Mouse (Mus musculus): ENCODE results near the gene Zfp809. TPM values are rescaled to one million over a fixed set of nuclear protein-coding genes. Genes with fewer than 3 reads are reported as not detected.
"Not testable (repeated sequence)": the region's sequence is repeated elsewhere in the genome, so short reads cannot be mapped to it uniquely, and the experiment has no call there.

Gene Zfp809
- total RNA-seq (2021): 10 to 100 TPM; 21.4 to 21.8 TPM
- long read RNA-seq, experiment 1, partial matches to known transcripts: 0 of 10 reads
- long read RNA-seq, experiment 1, other reads (novel, unspliced or antisense): 3 of 10 reads
- long read RNA-seq, experiment 2, partial matches to known transcripts: 0 of 5 reads
- long read RNA-seq, experiment 2, other reads (novel, unspliced or antisense): 1 of 5 reads

- TF ChIP-seq CTCF (IDR thresholded peaks at IDR 0.05): peak; percentile 71
- DNase-seq (ENCODE audit: extremely low spot score in 1 of 2, low spot score in 2 of 2): peak; percentile 98 to 99
- H3K4me3 ChIP-seq: peak within 1 kb of the TSS; percentile 55
- H3K27ac ChIP-seq: peak within 1 kb of the TSS; percentile 91
- intact Hi-C loops (cut with DNase I): loop anchor here (2.0 kb wide), 2 partner anchors 69 to 183 kb away; partner anchors contain the start of gene Pigyl
Measured at GRCm38 (mm10) chr9:22225581-22226388, at the start of gene Zfp809. Gene Zfp809 (plus strand): TSS chr9:22225714.

- H3K4me3 ChIP-seq: peak within 1 kb of the TSS; percentile 45
- intact Hi-C loops (cut with DNase I): no loop called here
- no peak within 1 kb of the TSS for H3K27ac ChIP-seq
- peak; percentile 18 to 19 for DNase-seq (ENCODE audit: extremely low spot score in 1 of 2, low spot score in 2 of 2)
- TF ChIP-seq CTCF (IDR thresholded peaks at IDR 0.05): no peak
Measured at GRCm38 (mm10) chr9:22188025-22188611, 37.4 kb upstream of the Zfp809 start, which contains the start of gene Zfp872. Gene Zfp872 (plus strand): TSS chr9:22188090.

- no peak overlapping the region for H3K27ac ChIP-seq
- H3K4me3 ChIP-seq: no peak overlapping the region
- intact Hi-C loops (cut with DNase I): no loop called here
- TF ChIP-seq CTCF (IDR thresholded peaks at IDR 0.05): no peak
- no peak for DNase-seq (ENCODE audit: extremely low spot score in 1 of 2, low spot score in 2 of 2)
Measured at GRCm38 (mm10) chr9:22196412-22196811, 29.1 kb upstream of the Zfp809 start.

DNA sequence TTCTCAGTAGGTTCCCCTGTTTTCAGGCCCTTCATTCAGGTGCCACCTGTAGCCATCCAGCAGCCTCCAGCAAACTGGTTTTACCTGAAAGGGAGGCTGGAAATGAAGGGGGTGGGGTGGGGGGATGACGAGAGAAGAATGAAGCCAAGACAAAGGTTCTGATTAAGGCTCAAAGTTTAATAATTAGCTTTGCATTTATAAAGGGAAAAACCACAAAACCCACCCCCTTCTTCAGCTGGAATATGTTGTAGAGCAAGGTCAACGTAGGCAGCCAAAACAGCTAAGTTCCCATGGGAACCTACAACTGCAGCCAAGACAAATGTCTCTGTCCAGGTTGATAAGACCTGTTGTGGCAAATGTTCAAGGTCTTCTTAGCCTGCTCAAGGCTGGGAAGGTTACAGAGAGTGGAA lies 11.7 kb upstream of the Zfp809 start:
- no peak for TF ChIP-seq CTCF (IDR thresholded peaks at IDR 0.05)
- intact Hi-C loops (cut with DNase I): no loop called here
- no peak for DNase-seq (ENCODE audit: extremely low spot score in 1 of 2, low spot score in 2 of 2)
- Histone ChIP-seq H3K27ac (no peak overlapping the region), H3K4me3 (no peak overlapping the region)

DNA sequence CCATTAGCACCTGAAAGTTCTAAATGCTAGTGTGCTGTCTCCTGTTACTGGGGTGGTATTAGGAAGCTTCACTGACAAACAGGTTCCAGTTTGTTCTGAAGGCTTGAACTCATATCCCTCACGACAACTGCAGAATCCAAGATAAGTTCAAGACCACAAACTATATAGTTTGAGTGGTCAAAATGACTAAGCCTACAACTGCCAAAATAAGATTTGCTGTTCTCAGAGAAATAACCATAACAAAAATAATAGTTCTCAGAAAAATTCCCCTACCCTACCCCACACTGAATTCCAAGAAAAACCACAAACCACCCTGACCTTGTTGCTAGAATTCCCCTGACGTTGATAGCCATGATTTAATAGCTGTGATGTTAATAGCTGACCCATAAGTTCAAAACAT lies 11.0 kb upstream of the Zfp809 start:
- no peak overlapping the region for H3K27ac ChIP-seq
- no peak for TF ChIP-seq CTCF (IDR thresholded peaks at IDR 0.05)
- DNase-seq (ENCODE audit: extremely low spot score in 1 of 2, low spot score in 2 of 2): no peak
- H3K4me3 ChIP-seq: no peak overlapping the region
- intact Hi-C loops (cut with DNase I): no loop called here

DNA sequence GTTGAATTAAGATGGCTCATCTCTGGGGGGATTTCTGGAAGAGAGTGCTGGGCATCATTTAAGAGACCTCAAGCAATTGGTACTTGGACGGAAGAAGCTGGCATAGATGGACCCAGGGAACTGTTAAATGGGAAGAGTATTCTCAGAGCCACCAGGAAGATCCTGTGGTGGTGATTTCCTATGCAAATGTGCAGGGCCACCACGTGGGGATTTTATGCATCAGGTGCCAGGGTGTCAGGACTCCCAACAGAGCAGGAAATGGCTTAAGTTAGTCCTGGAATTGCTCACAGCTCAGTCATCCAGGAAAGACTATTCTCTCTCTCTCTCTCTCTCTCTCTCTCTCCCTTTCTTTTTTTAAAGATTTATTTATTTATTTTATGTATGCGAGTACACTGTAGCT lies 8.8 kb upstream of the Zfp809 start:
- no peak for TF ChIP-seq CTCF (IDR thresholded peaks at IDR 0.05)
- intact Hi-C loops (cut with DNase I): no loop called here
- no peak for DNase-seq (ENCODE audit: extremely low spot score in 1 of 2, low spot score in 2 of 2)
- no peak overlapping the region for H3K27ac ChIP-seq
- no peak overlapping the region for H3K4me3 ChIP-seq

GRCm38 (mm10) chr9:22217858-22218493 lies 7.5 kb upstream of the Zfp809 start:
- DNase-seq (ENCODE audit: extremely low spot score in 1 of 2, low spot score in 2 of 2): no peak
- Histone ChIP-seq H3K4me3 (no peak overlapping the region), H3K27ac (no peak overlapping the region)
- no peak for TF ChIP-seq CTCF (IDR thresholded peaks at IDR 0.05)
- intact Hi-C loops (cut with DNase I): no loop called here

- H3K27ac ChIP-seq: no peak overlapping the region
- no peak for TF ChIP-seq CTCF (IDR thresholded peaks at IDR 0.05)
- no peak overlapping the region for H3K4me3 ChIP-seq
- no peak for DNase-seq (ENCODE audit: extremely low spot score in 1 of 2, low spot score in 2 of 2)
- intact Hi-C loops (cut with DNase I): loop anchor here (2.0 kb wide), 2 partner anchors 67 to 185 kb away; partner anchors contain the start of gene Pigyl
Measured at GRCm38 (mm10) chr9:22224066-22224465, 1.4 kb upstream of the Zfp809 start.

DNA sequence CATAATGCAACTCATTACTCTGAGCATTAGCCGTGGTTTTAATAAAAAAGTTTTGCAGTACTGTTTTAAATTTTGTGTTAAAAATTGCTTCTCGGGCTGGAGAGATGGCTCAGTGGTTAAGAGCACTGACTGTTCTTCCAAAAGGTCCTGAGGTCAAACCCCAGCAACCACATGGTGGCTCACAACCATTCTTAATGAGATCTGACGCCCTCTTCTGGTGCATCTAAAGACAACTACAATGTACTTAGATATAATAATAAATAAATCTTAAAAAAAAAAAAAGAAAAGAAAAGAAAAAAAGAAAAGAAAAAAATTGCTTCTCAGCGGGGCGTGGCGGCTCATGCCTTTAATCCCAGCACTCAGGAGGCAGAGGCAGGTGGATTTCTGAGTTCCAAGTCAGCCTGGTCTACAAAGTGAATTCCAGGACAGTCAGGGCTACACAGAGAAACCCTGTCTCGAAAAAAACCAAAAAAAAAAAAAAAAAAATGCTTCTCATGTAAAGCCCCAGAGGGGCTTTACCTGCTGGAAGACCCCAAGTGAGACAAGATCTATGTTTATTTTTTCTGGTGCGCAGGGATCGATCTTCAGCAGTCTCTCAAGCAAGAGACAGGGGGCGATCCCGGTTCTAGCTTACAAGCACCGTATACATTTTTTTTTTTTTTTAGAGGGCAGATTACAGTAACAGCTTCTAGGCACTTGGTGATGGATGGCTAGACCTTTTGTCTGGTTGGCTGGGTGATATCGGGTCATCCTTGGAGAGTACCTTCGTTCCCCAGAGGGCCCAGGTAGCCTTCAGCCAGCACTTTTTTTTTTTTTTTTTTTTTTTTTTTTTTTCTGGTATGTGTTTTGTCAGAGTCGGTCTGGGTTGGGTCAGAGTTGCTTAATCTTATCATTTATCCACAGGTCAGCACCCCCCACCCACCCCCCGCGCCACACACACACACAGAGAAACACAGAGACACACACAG lies 694 bp upstream of the Zfp809 start:
- peak overlapping the region; percentile 91 for H3K27ac ChIP-seq
- TF ChIP-seq CTCF (IDR thresholded peaks at IDR 0.05): peak; percentile 20
- no peak for DNase-seq (ENCODE audit: extremely low spot score in 1 of 2, low spot score in 2 of 2)
- peak overlapping the region; percentile 55 for H3K4me3 ChIP-seq
- intact Hi-C loops (cut with DNase I): loop anchor here (2.0 kb wide), 2 partner anchors 68 to 184 kb away; partner anchors contain the start of gene Pigyl

DNA sequence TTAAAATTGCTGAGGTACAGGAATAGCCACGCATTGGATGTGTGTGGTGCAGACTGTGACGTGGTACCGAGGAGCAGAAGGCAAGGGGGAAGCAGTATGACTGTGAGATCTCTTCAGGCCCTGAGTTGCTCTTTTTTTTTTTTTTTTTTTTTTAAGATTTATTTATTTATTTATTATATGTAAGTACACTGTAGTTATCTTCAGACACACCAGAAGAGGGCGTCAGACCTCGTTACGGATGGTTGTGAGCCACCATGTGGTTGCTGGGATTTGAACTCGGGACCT lies 817 bp downstream of the Zfp809 start:
- intact Hi-C loops (cut with DNase I); H3K27ac ChIP-seq; DNase-seq (ENCODE audit: extremely low spot score in 1 of 2, low spot score in 2 of 2): not testable (repeated sequence)
- TF ChIP-seq CTCF (IDR thresholded peaks at IDR 0.05): peak; percentile 2; the same call in 1 of the 2 replicates
- peak overlapping the region; percentile 55 for H3K4me3 ChIP-seq

GRCm38 (mm10) chr9:22226846-22227245 lies 1.3 kb downstream of the Zfp809 start:
- no peak overlapping the region for H3K4me3 ChIP-seq
- no peak overlapping the region for H3K27ac ChIP-seq
- intact Hi-C loops (cut with DNase I): no loop called here
- DNase-seq (ENCODE audit: extremely low spot score in 1 of 2, low spot score in 2 of 2): no peak
- TF ChIP-seq CTCF (IDR thresholded peaks at IDR 0.05): no peak
